Mouse (Mus musculus) c-Kit-negative CD71-positive TER-119-positive erythroid progenitor cells, embryonic 14.5 days (primary cell): ENCODE results near the gene Olfr645.

Source experiments
- DNase-seq: peaks from one replicate; pipeline ENCODE4 v3.0.0-alpha.2; 2013; ENCODE audit warnings: low read depth, low spot score

Gene Olfr645

GRCm38 (mm10) chr7:104085365-104085764 lies at the start of gene Olfr645:
TSS of gene Olfr645 (minus strand) at chr7:104085465.
- DNase-seq, result no peak

- no peak for DNase-seq
Observed at GRCm38 (mm10) chr7:104129726-104130125, 44.5 kb upstream of the Olfr645 start, which contains the start of gene Ubqln5. TSS of gene Ubqln5 (minus strand) at chr7:104129826.

GRCm38 (mm10) chr7:104104757-104104972 lies 19.4 kb upstream of the Olfr645 start, which contains the start of gene Olfr646:
TSS of gene Olfr646 (plus strand) at chr7:104104873.
- no peak for DNase-seq

GRCm38 (mm10) chr7:104103913-104104756 lies 18.9 kb upstream of the Olfr645 start:
- no peak for DNase-seq

- no peak for DNase-seq
Observed at GRCm38 (mm10) chr7:104071769-104072168, 13.5 kb downstream of the Olfr645 start, which contains the start of gene Olfr644. TSS of gene Olfr644 (minus strand) at chr7:104071869.

GRCm38 (mm10) chr7:104061345-104061744 lies 23.9 kb downstream of the Olfr645 start, which contains the start of gene 4930516K23Rik:
TSS of gene 4930516K23Rik (minus strand) at chr7:104061445.
- DNase-seq, result no peak

- no peak for DNase-seq
Observed at GRCm38 (mm10) chr7:104059215-104059614, 26.1 kb downstream of the Olfr645 start.

- no peak for DNase-seq
Observed at GRCm38 (mm10) chr7:104052566-104052965, 32.7 kb downstream of the Olfr645 start, which contains the start of gene Olfr642. TSS of gene Olfr642 (minus strand) at chr7:104052666.

GRCm38 (mm10) chr7:104050745-104051144 lies 34.5 kb downstream of the Olfr645 start:
- no peak for DNase-seq

- no peak for DNase-seq
Observed at GRCm38 (mm10) chr7:104035145-104035544, 50.1 kb downstream of the Olfr645 start, which contains the start of gene Olfr641. TSS of gene Olfr641 (plus strand) at chr7:104035445.
